Mouse (Mus musculus) midbrain, postnatal 0 days (tissue): ENCODE measurements around the gene Rasgrf2. TPM values are rescaled to one million over a fixed set of nuclear protein-coding genes. Genes with fewer than 3 reads are reported as not detected.

Experiments used
- ATAC-seq: fragments of 200-750 bp; cut with Nextera tagmentation; 2 replicates; pipeline ENCODE4 v1.8.0; 2017; ENCODE audit warnings: moderate number of reproducible peaks, mild to moderate bottlenecking, moderate TSS enrichment, moderate library complexity; ENCODE audit not compliant: low FRiP score
- DNase-seq: peaks from one replicate; pipeline ENCODE4 v3.0.0-alpha.2; 2015; ENCODE audit warnings: low spot score
- H3K27ac ChIP-seq: fragments of 300-500 bp; sonication (generic); 2 replicates; pipeline ENCODE4 v1.5.1; 2014; ENCODE audit warnings: low read depth, mild to moderate bottlenecking, low read length, mixed read lengths
- H3K27me3 ChIP-seq: fragments of 300-500 bp; sonication (generic); 2 replicates; pipeline ENCODE4 v1.6.1; 2014; ENCODE audit warnings: low read length, control low read depth, mixed read lengths; ENCODE audit not compliant: insufficient read depth
- H3K36me3 ChIP-seq: fragments of 300-500 bp; sonication (generic); 2 replicates; pipeline ENCODE4 v1.6.1; 2014; ENCODE audit warnings: low read length, control low read depth, mixed read lengths; ENCODE audit not compliant: insufficient read depth
- H3K4me1 ChIP-seq: fragments of 300-500 bp; sonication (generic); 2 replicates; pipeline ENCODE4 v1.6.1; 2014; ENCODE audit warnings: mild to moderate bottlenecking, control low read depth, antibody characterized with exemption, low read length, mixed read lengths; ENCODE audit not compliant: insufficient read depth
- H3K4me2 ChIP-seq: fragments of 300-500 bp; sonication (generic); 2 replicates; pipeline ENCODE4 v1.6.1; 2014; ENCODE audit warnings: low read depth, mild to moderate bottlenecking, low read length, mixed read lengths; ENCODE audit not compliant: poor library complexity, severe bottlenecking
- H3K4me3 ChIP-seq: fragments of 300-500 bp; sonication (generic); 2 replicates; pipeline ENCODE4 v1.5.1; 2014; ENCODE audit warnings: low read depth, mild to moderate bottlenecking, low read length, moderate library complexity
- H3K9ac ChIP-seq: fragments of 300-500 bp; sonication (generic); replicated peaks from 2 replicates; pipeline ENCODE4 v1.6.1; 2014; ENCODE audit warnings: mild to moderate bottlenecking, low read length, moderate library complexity, mixed read lengths; ENCODE audit not compliant: poor library complexity, severe bottlenecking
- H3K9me3 ChIP-seq: fragments of 300-500 bp; sonication (generic); 2 replicates; pipeline ENCODE4 v1.6.1; 2016; ENCODE audit warnings: low read length, control low read depth
- CTCF ChIP-seq: IDR thresholded peaks from 2 replicates; pipeline ENCODE4 v1.5.1; 2016; ENCODE audit warnings: antibody characterized with exemption, mild to moderate bottlenecking
- WGBS: fragments of 180-500 bp; shearing (Covaris S2); extraction: QIAGEN DNeasy Blood & Tissue Kit; methylation state at CpG from one replicate; pipeline ENCODE4 v1.1.7; 2014; 5-methylcytosine and 5-hydroxymethylcytosine counted together
- polyA plus RNA-seq: library from polyadenylated mRNA; unstranded; fragments of >200 nt; fragmentation: Nextera tagmentation; extraction: Ambion mirVana; gene quantifications from 2 replicates; pipeline ENCODE4 v1.2.1, GENCODE M21; 2015
- total RNA-seq: library from RNA; depleted of rRNA; stranded (reverse); fragments of >200 nt; gene quantifications from 2 replicates; pipeline ENCODE4 v1.2.3, GENCODE M21; 2014

The Rasgrf2 gene
- total and polyA plus RNA-seq, 2 experiments from 2014 or later = 16.7 to 105 TPM

- H3K4me1 ChIP-seq = no peaks in the 10 kb centered on the region
- H3K27me3 ChIP-seq = no peaks in the 10 kb centered on the region
- DNase-seq (no peak), ATAC-seq (no peak)
- H3K4me2 ChIP-seq = no peak overlapping the region
- H3K9ac ChIP-seq = no peak overlapping the region
- no peaks in the 10 kb centered on the region for H3K9me3 ChIP-seq
- H3K27ac ChIP-seq = no peak overlapping the region
- no peak for TF ChIP-seq CTCF
- no peak overlapping the region for H3K4me3 ChIP-seq
- 92% methylated on average over 1 of the region's 1 CpGs for WGBS
- H3K36me3 ChIP-seq = no peaks in the 10 kb centered on the region
Measured at GRCm38 (mm10) chr13:91932122-91932521, 199.3 kb downstream of the Rasgrf2 start.

DNA sequence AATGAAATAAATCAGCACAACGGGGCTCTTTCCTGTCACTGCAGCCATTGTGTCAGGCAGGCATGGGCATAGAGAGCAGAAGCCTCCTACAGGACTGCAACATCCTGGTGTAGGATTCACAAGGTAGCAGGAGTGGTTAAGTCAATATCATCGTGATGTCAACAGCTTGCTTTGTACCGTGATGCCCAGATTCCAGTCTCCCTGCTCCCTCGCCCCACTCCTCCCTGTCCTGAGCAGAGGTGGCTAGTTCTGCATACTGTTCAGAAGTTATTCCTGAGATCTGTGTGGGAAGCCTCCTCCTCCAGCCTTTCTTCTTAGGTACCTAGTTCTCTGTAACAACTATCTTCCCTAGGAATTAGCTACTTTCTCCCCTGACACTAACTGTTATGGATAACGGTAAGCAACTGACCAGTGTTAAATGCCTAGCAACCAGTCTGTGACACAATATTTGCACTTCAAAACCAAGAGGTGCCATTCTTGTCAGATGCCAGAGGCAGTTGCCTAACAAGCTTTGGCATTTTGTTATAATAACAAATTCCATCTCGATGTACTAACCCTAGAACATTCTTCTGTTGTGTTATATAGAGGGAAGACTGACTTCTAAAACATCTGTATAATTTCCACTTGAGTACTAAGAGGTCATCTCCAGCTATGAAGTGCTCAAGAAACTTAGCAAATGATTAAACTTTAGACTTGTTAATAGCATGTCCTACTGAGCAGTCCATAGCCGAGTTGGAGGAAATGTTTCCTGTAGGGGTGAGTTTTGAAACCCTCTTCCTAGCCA is 201.3 kb downstream of the Rasgrf2 start:
- ATAC-seq = no peak
- H3K4me1 ChIP-seq = no peaks in the 10 kb centered on the region
- H3K36me3 ChIP-seq = no peaks in the 10 kb centered on the region
- no peaks in the 10 kb centered on the region for H3K27me3 ChIP-seq
- no peak for TF ChIP-seq CTCF
- no peak overlapping the region for H3K4me3 ChIP-seq
- 82% methylated on average over 7 of the region's 7 CpGs for WGBS
- no peaks in the 10 kb centered on the region for H3K9me3 ChIP-seq
- DNase-seq = no peak
- H3K27ac ChIP-seq = no peak overlapping the region
- no peak overlapping the region for H3K4me2 ChIP-seq
- H3K9ac ChIP-seq = no peak overlapping the region

- Histone ChIP-seq H3K36me3 (no peaks in the 10 kb centered on the region), H3K9me3 (no peaks in the 10 kb centered on the region), H3K4me1 (no peaks in the 10 kb centered on the region), H3K4me3 (no peak overlapping the region), H3K27me3 (no peaks in the 10 kb centered on the region), H3K9ac (no peak overlapping the region), H3K27ac (no peak overlapping the region), H3K4me2 (no peak overlapping the region)
- no peak; the same call in 1 of the 2 replicates for TF ChIP-seq CTCF
- WGBS = 71% methylated on average over 4 of the region's 4 CpGs
- no peak for ATAC-seq
- no peak for DNase-seq
Measured at GRCm38 (mm10) chr13:91928605-91929389, 202.7 kb downstream of the Rasgrf2 start.

GRCm38 (mm10) chr13:91921010-91921409 is 210.4 kb downstream of the Rasgrf2 start:
- Histone ChIP-seq H3K9ac (no peak overlapping the region), H3K36me3 (0 out of 2 replicates have a peak, but pooled peaks cover 2% of the 10 kb centered on the region), H3K4me1 (no peaks in the 10 kb centered on the region), H3K4me3 (no peak overlapping the region), H3K9me3 (no peaks in the 10 kb centered on the region), H3K27ac (no peak overlapping the region), H3K4me2 (no peak overlapping the region), H3K27me3 (no peaks in the 10 kb centered on the region)
- 74% methylated on average over 3 of the region's 3 CpGs for WGBS
- no peak for TF ChIP-seq CTCF
- ATAC-seq (no peak), DNase-seq (no peak)

DNA sequence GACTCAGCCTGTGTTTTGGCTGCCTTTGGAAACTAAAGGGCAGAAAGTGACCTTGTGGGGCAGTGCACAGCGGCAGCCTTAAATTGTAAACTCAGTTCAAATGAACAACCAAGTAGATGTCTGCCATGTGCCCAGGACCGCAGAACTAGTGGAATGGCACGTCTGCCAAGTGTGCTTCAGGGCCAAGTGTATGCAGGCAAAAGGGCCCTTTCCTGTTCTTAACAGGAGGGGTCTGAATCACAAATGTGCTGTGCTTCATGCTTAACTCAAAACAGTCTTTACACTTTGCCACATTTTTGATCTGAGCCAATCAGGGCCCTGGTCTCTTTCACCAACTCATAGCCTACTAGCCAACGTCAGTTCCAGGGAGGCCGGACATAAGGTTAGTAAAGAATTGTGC is 212.7 kb downstream of the Rasgrf2 start:
- TF ChIP-seq CTCF = no peak
- H3K27me3 ChIP-seq = no peaks in the 10 kb centered on the region
- H3K27ac ChIP-seq = no peak overlapping the region
- no peaks in the 10 kb centered on the region for H3K9me3 ChIP-seq
- no peaks in the 10 kb centered on the region for H3K4me1 ChIP-seq
- WGBS = 87% methylated on average over 5 of the region's 5 CpGs
- no peak overlapping the region for H3K4me2 ChIP-seq
- H3K9ac ChIP-seq = no peak overlapping the region
- H3K4me3 ChIP-seq = no peak overlapping the region
- ATAC-seq = no peak
- no peak for DNase-seq
- H3K36me3 ChIP-seq = 0 out of 2 replicates have a peak, but pooled peaks cover 2% of the 10 kb centered on the region

DNA sequence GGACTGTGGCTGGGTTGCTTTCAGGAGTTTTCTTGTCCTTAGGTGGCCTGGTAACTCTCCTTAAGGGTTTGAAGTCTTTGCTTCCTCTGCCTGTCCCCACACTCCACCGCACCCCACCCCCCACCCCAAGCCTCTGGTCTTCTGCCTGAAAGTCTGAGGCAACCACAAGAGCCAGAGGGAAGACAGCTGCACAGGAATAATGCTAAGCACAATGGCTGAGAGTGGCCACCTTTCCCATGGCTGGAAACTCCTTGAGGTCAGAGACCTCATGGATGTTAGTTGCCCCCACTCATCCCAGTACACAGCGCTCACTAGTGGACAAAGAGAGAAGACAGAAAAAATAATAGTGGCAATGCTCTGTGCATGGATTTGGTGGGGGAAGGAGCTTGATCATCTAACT is 213.6 kb downstream of the Rasgrf2 start:
- no peaks in the 10 kb centered on the region for H3K4me1 ChIP-seq
- no peak overlapping the region for H3K27ac ChIP-seq
- H3K4me2 ChIP-seq = no peak overlapping the region
- 0 out of 2 replicates have a peak, but pooled peaks cover 2% of the 10 kb centered on the region for H3K36me3 ChIP-seq
- TF ChIP-seq CTCF = 0 out of 2 replicates have a peak, but pooled peaks have one; percentile 10
- H3K9me3 ChIP-seq = no peaks in the 10 kb centered on the region
- no peak for DNase-seq
- WGBS = 88% methylated on average over 2 of the region's 2 CpGs
- ATAC-seq = no peak
- H3K9ac ChIP-seq = no peak overlapping the region
- no peaks in the 10 kb centered on the region for H3K27me3 ChIP-seq
- H3K4me3 ChIP-seq = no peak overlapping the region
